Mouse (Mus musculus): ENCODE data around the gene Trp73. TPM values are rescaled to one million over a fixed set of nuclear protein-coding genes. Genes with fewer than 3 reads are reported as not detected.

Trp73 gene
- polyA plus RNA-seq, 1 experiment from 2014 or later, result 1.0 TPM

DNA sequence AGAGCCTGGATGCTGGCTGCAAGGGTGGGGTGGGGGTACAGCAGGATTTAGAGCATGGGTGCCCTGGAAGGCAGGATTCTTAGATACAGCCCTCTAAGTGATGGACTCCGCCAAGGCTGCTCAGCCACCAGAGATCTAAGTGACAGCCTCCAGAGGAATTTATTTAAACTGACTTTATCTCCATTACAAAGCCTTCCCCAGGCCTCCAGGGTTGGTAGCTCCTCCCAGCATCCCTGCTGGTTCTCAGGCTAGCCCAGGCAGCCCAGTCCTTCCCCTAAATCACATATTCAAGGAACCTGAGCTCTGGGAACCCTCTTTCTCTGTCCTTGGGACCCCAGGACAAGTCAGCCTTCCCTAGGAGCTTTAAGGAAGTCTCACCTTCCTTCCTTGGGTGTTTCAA, 58.0 kb downstream of the Trp73 start:
- Histone ChIP-seq H3K27me3 (ENCODE audit: control insufficient read depth, insufficient read depth, low read length) (no peaks in the 10 kb centered on the region), H3K9ac (ENCODE audit: low read length) (no peak overlapping the region), H3K4me1 (replicated peaks; ENCODE audit: control insufficient read depth, insufficient read depth) (no peaks in the 10 kb centered on the region), H3K36me3 (ENCODE audit: control insufficient read depth, insufficient read depth, low read length) (no peaks in the 10 kb centered on the region), H3K4me3 (ENCODE audit: low read depth, low read length) (no peak overlapping the region), H3K27ac (replicated peaks) (no peak overlapping the region), H3K4me2 (replicated peaks; ENCODE audit: low read depth) (no peak overlapping the region), H3K9me3 (ENCODE audit: control insufficient read depth, low read length) (no peaks in the 10 kb centered on the region)
- ATAC-seq (ENCODE audit: low FRiP score, low TSS enrichment) (no peak), DNase-seq (ENCODE audit: low spot score) (no peak)
- 18% methylated on average over 1 of the region's 1 CpGs for WGBS
- TF ChIP-seq EP300 (optimal IDR thresholded peaks at IDR 0.05) (no peak), CTCF (IDR thresholded peaks at IDR 0.05; ENCODE audit: low read depth) (no peak)

DNA sequence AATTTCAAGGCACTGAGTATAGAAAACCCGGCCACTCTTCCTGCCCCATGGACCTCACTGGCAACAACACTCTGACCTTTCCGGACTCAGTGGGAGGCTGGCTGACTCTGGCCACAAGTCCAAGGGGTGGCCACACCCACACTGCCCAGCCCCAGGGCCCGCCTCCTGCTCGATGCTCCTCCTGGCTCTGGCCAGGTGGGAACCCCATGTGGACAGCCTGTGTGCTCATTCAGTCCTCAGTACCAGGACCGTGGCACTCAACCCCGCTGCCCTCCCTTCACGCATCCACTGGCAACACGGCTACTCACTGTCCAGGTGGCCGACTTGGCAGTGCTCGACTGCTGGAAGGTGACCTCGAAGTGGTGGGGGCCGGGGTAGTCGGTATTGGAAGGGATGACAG, 59.0 kb downstream of the Trp73 start:
- 3% methylated on average over 13 of the region's 13 CpGs for WGBS

DNA sequence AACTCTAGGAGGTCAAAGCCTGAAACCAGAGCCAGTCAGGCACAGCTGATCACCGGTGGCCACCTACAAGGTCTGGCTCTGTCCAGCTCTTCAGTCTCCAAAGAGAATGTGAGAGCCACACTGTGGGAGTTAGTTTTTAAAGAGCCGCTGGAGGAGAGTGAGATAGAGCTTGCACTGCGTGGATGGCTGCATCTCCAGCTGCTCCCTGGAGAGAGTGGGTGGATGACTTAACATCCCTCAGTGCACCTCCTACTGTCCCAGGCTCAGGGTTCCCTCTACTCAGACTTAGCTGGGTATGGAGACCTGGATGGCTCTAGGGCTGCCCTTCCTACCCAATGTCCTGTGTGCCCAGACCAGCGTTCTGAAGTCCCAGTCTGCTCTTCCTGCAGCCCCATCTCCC, 59.8 kb downstream of the Trp73 start:
- Histone ChIP-seq H3K9ac (ENCODE audit: low read length) (no peak overlapping the region), H3K4me3 (ENCODE audit: low read depth, low read length) (0 out of 2 replicates have a peak overlapping the region, but pooled peaks have one; percentile 1), H3K27me3 (ENCODE audit: control insufficient read depth, insufficient read depth, low read length) (no peaks in the 10 kb centered on the region), H3K4me1 (replicated peaks; ENCODE audit: control insufficient read depth, insufficient read depth) (no peaks in the 10 kb centered on the region), H3K27ac (replicated peaks) (no peak overlapping the region), H3K36me3 (ENCODE audit: control insufficient read depth, insufficient read depth, low read length) (no peaks in the 10 kb centered on the region), H3K4me2 (replicated peaks; ENCODE audit: low read depth) (peak overlapping the region; percentile 23; the same call in 1 of the 2 replicates), H3K9me3 (ENCODE audit: control insufficient read depth, low read length) (no peaks in the 10 kb centered on the region)
- ATAC-seq (ENCODE audit: low FRiP score, low TSS enrichment) (no peak), DNase-seq (ENCODE audit: low spot score) (no peak)
- TF ChIP-seq EP300 (optimal IDR thresholded peaks at IDR 0.05) (no peak), CTCF (IDR thresholded peaks at IDR 0.05; ENCODE audit: low read depth) (no peak)
- 44% methylated on average over 4 of the region's 4 CpGs for WGBS

More for the DNA sequence above, 59.0 kb downstream of the Trp73 start:
- H3K9me3 ChIP-seq (ENCODE audit: control insufficient read depth, low read length), result no peaks in the 10 kb centered on the region
- H3K27me3 ChIP-seq (ENCODE audit: control insufficient read depth, insufficient read depth, low read length), result no peaks in the 10 kb centered on the region
- H3K4me2 ChIP-seq (replicated peaks; ENCODE audit: low read depth), result peak overlapping the region; percentile 23; the same call in 1 of the 2 replicates
- no peak overlapping the region for H3K27ac ChIP-seq (replicated peaks)
- no peak for TF ChIP-seq EP300 (optimal IDR thresholded peaks at IDR 0.05)
- TF ChIP-seq CTCF (IDR thresholded peaks at IDR 0.05; ENCODE audit: low read depth), result no peak
- DNase-seq (ENCODE audit: low spot score) (peak; percentile 30), ATAC-seq (ENCODE audit: low FRiP score, low TSS enrichment) (peak; percentile 32; the same call in 1 of the 2 replicates)
- peak overlapping the region; percentile 26 for H3K4me3 ChIP-seq (ENCODE audit: low read depth, low read length)
- no peaks in the 10 kb centered on the region for H3K4me1 ChIP-seq (replicated peaks; ENCODE audit: control insufficient read depth, insufficient read depth)
- peak overlapping the region; percentile 35; the same call in 1 of the 2 replicates for H3K9ac ChIP-seq (ENCODE audit: low read length)
- no peaks in the 10 kb centered on the region for H3K36me3 ChIP-seq (ENCODE audit: control insufficient read depth, insufficient read depth, low read length)

DNA sequence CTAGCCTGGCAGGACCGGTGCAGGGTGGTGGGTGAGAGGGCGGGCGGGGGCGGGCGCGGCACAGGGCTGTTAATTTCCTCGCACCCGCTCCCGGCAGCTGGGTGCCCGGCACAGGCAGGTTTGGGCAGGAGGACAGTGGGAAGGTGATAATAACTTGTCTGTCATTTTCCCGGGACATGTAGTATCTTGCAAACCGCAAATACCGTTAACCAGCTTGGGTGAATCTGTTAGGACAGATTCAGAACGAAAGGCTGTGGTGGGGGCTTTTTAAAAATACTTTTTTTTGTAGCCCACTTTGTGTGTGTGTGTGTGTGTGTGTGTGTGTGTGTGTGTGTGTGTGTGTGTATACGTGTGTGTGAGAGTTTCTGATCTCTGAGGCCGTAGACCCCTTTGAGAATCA, 68.1 kb downstream of the Trp73 start:
- ATAC-seq (ENCODE audit: low FRiP score, low TSS enrichment) (no peak), DNase-seq (ENCODE audit: low spot score) (no peak)
- no peaks in the 10 kb centered on the region for H3K27me3 ChIP-seq (ENCODE audit: control insufficient read depth, insufficient read depth, low read length)
- H3K27ac ChIP-seq (replicated peaks), result no peak overlapping the region
- TF ChIP-seq CTCF (IDR thresholded peaks at IDR 0.05; ENCODE audit: low read depth) (no peak), EP300 (optimal IDR thresholded peaks at IDR 0.05) (no peak)
- no peak overlapping the region for H3K4me2 ChIP-seq (replicated peaks; ENCODE audit: low read depth)
- WGBS, result 13% methylated on average over 11 of the region's 16 CpGs
- H3K9me3 ChIP-seq (ENCODE audit: control insufficient read depth, low read length), result no peaks in the 10 kb centered on the region
- no peak overlapping the region for H3K9ac ChIP-seq (ENCODE audit: low read length)
- no peaks in the 10 kb centered on the region for H3K36me3 ChIP-seq (ENCODE audit: control insufficient read depth, insufficient read depth, low read length)
- H3K4me1 ChIP-seq (replicated peaks; ENCODE audit: control insufficient read depth, insufficient read depth), result no peaks in the 10 kb centered on the region
- H3K4me3 ChIP-seq (ENCODE audit: low read depth, low read length), result no peak overlapping the region

DNA sequence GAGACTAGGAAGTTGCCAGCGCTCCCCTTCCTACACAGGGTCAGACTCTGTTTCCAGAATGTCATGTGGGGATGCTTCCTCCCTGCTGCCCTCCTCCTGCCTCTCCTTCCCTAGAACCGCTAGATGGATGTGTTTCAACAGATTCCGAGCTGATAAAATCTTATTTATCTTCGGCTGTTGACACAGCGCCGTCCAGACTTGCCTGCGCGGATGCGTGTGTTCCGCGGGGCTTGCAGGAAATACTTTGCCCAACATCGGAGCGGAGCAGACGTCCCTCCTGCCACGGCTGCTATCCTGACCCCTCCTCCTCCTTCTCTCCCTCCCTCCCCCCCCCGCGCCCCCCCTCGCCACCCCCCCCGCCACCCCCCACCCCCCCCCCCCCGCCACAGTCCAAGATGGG, 68.5 kb downstream of the Trp73 start:
- Histone ChIP-seq H3K9me3 (ENCODE audit: control insufficient read depth, low read length) (no peaks in the 10 kb centered on the region), H3K4me3 (ENCODE audit: low read depth, low read length) (no peak overlapping the region), H3K27me3 (ENCODE audit: control insufficient read depth, insufficient read depth, low read length) (no peaks in the 10 kb centered on the region), H3K36me3 (ENCODE audit: control insufficient read depth, insufficient read depth, low read length) (no peaks in the 10 kb centered on the region), H3K9ac (ENCODE audit: low read length) (no peak overlapping the region), H3K4me2 (replicated peaks; ENCODE audit: low read depth) (no peak overlapping the region), H3K4me1 (replicated peaks; ENCODE audit: control insufficient read depth, insufficient read depth) (no peaks in the 10 kb centered on the region), H3K27ac (replicated peaks) (no peak overlapping the region)
- ATAC-seq (ENCODE audit: low FRiP score, low TSS enrichment) (no peak), DNase-seq (ENCODE audit: low spot score) (no peak)
- TF ChIP-seq CTCF (IDR thresholded peaks at IDR 0.05; ENCODE audit: low read depth) (no peak), EP300 (optimal IDR thresholded peaks at IDR 0.05) (no peak)
- 2% methylated on average over 15 of the region's 20 CpGs for WGBS

DNA sequence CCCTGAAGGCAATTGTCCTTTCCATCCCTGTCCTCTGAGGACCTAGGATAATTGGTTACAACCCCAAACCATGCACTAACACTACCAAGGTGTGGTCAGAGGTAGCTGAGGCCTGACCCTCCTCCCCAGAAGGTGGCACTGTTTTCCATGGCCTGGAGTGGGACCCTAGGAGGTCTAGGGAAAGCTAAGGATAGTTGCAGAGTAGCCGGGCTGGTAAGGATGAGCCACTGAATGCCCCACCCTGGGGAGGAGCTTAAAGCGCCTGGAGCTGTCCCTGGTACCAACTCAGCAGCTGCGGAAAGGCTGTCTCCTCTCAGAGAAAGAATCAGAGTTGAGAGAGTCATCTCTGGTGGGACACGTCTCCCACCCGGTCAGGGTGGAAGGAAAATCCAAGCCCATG, 69.1 kb downstream of the Trp73 start:
- Histone ChIP-seq H3K9me3 (ENCODE audit: control insufficient read depth, low read length) (no peaks in the 10 kb centered on the region), H3K36me3 (ENCODE audit: control insufficient read depth, insufficient read depth, low read length) (no peaks in the 10 kb centered on the region), H3K4me3 (ENCODE audit: low read depth, low read length) (no peak overlapping the region), H3K27me3 (ENCODE audit: control insufficient read depth, insufficient read depth, low read length) (no peaks in the 10 kb centered on the region), H3K9ac (ENCODE audit: low read length) (no peak overlapping the region), H3K4me2 (replicated peaks; ENCODE audit: low read depth) (no peak overlapping the region), H3K27ac (replicated peaks) (no peak overlapping the region), H3K4me1 (replicated peaks; ENCODE audit: control insufficient read depth, insufficient read depth) (no peaks in the 10 kb centered on the region)
- WGBS, result 0% methylated on average over 5 of the region's 5 CpGs
- peak; percentile 63 for TF ChIP-seq CTCF (IDR thresholded peaks at IDR 0.05; ENCODE audit: low read depth)
- TF ChIP-seq EP300 (optimal IDR thresholded peaks at IDR 0.05), result no peak
- DNase-seq (ENCODE audit: low spot score) (peak; percentile 44), ATAC-seq (ENCODE audit: low FRiP score, low TSS enrichment) (peak; percentile 50; the same call in 1 of the 2 replicates)
